Mouse (Mus musculus): ENCODE measurements around the gene Rabep1.
"Not testable (repeated sequence)": the region's sequence is repeated elsewhere in the genome, so short reads cannot be mapped to it uniquely, and the experiment has no call there.

The Rabep1 gene

GRCm38 (mm10) chr11:70890643-70891042 is 46.1 kb downstream of the Rabep1 start:
- no peak for DNase-seq (ENCODE audit: low read depth in 2 of 2, low spot score in 2 of 2)

DNA sequence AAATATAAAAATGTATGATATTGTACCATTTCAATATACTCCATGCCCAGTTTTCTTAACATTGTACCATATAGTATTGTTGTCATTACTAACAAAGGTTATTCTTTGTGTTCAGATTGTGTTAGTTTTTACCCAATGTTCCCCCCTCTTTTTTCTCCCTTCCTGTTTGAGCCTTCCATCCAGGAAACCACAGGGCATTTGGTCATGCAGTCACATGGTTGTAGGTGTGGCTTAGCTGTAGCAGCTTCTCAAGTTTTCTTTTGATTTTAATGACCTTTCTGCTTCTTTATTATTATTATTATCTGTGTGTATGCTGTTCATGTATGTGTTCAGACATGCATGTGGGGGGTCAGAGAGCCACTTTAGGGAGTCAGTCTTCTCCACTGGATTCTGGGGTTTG is 47.0 kb downstream of the Rabep1 start:
- DNase-seq (ENCODE audit: low read depth in 2 of 2, low spot score in 2 of 2), result no peak

DNA sequence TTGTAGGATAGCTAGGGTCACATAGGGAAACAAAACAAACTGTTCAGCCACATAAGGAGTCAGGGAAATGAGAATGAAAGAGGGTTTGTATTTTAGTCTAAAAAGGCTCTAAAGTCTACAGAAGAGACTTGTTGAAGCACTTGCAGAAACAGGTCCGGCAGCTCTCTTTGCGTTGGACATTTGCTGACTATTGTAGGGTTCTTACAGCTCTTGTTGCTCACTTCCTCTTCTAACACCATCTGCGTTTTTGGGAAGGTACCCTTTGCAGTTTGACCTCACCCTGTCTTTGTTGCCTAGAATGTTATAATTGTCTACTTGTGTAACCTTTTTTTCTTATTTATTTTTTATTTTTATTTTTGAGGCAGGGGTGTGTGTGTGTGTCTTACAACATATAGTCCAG is 53.1 kb downstream of the Rabep1 start:
- no peak for DNase-seq (ENCODE audit: low read depth in 2 of 2, low spot score in 2 of 2)

- not testable (repeated sequence) for DNase-seq (ENCODE audit: low read depth in 2 of 2, low spot score in 2 of 2)
Observed at GRCm38 (mm10) chr11:70898182-70898581, 53.6 kb downstream of the Rabep1 start.

DNA sequence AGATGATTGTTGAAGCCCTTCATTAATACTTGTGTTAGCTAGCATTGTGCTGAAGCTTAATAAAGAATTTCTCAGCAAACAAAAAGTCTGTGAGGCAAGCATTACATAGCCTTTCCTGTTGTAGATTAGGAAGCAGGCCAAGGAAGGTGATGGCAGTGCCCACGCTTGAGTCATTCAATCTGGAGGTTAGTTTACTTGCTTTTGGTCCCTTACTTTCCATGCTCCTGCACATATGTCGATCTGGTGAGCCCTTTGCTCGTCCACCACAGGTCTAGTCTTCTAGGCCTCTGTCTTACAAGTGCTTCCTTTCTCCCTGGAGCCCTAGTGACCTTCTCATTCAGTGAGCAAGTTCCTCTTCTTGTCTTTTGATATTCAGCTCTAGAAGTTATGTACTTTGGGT is 62.1 kb downstream of the Rabep1 start:
- DNase-seq (ENCODE audit: low read depth in 2 of 2, low spot score in 2 of 2), result no peak

GRCm38 (mm10) chr11:70911323-70911722 is 66.7 kb downstream of the Rabep1 start:
- DNase-seq (ENCODE audit: low read depth in 2 of 2, low spot score in 2 of 2), result no peak

DNA sequence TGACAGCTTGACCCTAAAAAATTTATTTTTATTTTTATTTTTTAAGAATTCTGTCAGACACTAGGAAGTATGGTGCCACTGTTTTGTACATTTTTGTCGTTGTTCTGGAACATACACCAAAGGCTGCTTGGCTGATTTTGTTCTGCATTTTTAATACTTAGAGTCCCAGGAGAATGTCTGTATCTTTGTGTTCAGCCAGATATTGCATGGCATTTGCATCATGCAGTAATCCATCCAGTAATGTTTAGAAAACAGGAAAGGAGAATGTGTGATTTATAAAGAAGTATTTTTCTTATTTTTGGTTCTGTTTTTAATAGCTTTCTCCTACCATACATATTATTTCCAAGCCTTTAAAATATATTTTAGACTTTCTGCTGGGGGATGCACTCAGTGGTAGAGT is 67.3 kb downstream of the Rabep1 start:
- no peak for DNase-seq (ENCODE audit: low read depth in 2 of 2, low spot score in 2 of 2)

GRCm38 (mm10) chr11:70917896-70918295 is 73.3 kb downstream of the Rabep1 start:
- DNase-seq (ENCODE audit: low read depth in 2 of 2, low spot score in 2 of 2), result no peak

DNA sequence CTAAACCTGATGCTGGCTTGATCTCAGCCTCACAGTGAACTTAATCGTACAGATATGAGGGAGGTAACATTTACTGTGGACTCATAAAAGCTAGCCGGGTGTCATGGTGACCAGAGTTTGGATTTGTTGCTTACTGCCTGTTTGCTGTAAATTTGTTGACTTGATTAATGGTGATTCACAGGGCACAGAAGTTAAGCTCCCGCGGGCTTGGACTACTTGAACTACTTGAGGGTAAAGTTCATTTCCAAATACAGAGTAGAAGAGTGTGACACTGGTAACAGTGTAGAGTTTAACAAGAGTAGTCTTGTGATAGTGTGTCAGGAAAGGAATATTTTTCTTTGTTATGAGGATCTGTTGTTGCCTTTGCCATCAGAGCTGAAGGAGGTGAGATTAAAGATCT is 74.9 kb downstream of the Rabep1 start:
- DNase-seq (ENCODE audit: low read depth in 2 of 2, low spot score in 2 of 2), result no peak

DNA sequence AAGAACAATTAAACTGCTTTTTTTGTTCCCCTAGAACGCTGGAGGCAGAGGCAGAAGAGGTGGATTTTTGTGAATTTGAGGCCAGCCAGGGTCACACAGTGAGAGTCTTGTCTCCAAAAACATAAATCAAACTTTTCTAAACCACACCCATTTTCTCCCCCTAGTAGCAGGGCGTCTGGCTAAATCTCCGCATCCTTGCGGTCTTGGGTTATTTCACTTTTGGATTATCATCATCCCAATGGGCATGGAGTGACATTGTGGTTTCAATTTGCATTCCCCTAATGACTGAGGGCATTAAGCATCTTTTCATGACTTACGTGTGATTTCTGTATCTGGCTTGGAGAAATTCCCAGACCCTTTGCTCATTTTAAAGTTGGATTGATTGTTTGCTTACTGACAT is 86.9 kb downstream of the Rabep1 start:
- DNase-seq (ENCODE audit: low read depth in 2 of 2, low spot score in 2 of 2), result no peak

DNA sequence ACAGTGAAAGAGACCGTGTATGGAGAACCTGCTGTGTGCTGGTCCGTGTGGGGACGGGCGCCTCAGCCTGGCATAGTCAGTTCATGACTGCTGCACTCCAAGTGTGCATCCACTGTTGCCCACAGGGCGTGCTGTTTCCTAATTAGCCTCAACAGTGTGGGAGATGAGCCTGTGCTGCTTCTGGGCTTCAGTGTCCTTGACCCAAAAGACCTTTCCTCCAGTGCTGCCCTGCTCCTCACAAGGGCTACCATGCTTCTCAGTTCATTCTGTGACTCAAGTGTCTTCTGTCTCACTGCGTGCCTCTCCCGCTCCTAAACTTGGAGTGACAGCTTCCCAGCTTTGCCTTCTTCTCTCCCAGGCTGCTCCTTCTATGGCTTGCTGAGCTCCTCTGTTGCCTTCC is 90.7 kb downstream of the Rabep1 start:
- no peak for DNase-seq (ENCODE audit: low read depth in 2 of 2, low spot score in 2 of 2)

DNA sequence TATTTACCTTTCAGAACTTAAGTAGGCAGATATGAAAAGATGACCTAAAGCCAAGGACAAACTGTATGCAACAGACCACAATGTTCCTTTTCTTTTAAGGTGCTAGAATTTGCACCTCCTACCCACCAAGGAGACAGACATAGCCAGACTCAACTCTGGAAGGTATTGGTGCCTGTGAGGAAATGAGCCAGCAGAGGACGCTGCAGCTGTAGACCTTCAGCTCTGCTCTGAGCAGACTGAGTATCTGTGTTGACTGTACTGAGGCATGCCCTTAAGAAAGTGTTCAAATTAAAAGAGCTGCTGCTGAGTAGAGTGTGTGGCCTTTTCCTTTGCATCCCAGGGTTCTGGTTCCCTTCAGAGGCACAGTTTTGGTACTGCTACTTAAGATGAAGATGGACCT is 98.0 kb downstream of the Rabep1 start:
- no peak for DNase-seq (ENCODE audit: low read depth in 2 of 2, low spot score in 2 of 2)

DNA sequence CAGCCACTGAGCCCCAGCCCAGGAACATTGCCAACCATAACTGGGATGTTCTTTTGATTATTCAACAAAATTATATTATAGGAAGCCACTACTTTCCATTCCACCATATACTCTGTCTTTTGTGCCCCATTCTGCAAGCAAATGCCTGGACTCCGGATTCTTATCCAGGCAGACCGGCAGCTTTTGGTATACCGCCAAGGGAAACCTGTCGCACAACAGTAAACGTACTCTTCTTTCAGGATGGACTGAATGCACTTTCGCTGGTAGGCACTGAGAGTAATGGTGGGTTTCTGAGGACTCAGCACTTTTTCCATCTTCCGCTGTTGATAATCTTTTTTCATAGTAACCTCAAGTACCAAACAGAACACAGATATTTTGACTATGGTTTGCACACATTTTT is 99.1 kb downstream of the Rabep1 start:
- no peak for DNase-seq (ENCODE audit: low read depth in 2 of 2, low spot score in 2 of 2)

- no peak for DNase-seq (ENCODE audit: low read depth in 2 of 2, low spot score in 2 of 2)
Observed at GRCm38 (mm10) chr11:70944935-70945817, 100.6 kb downstream of the Rabep1 start.

- no peak for DNase-seq (ENCODE audit: low read depth in 2 of 2, low spot score in 2 of 2)
Observed at GRCm38 (mm10) chr11:70954711-70955110, 110.1 kb downstream of the Rabep1 start.

DNA sequence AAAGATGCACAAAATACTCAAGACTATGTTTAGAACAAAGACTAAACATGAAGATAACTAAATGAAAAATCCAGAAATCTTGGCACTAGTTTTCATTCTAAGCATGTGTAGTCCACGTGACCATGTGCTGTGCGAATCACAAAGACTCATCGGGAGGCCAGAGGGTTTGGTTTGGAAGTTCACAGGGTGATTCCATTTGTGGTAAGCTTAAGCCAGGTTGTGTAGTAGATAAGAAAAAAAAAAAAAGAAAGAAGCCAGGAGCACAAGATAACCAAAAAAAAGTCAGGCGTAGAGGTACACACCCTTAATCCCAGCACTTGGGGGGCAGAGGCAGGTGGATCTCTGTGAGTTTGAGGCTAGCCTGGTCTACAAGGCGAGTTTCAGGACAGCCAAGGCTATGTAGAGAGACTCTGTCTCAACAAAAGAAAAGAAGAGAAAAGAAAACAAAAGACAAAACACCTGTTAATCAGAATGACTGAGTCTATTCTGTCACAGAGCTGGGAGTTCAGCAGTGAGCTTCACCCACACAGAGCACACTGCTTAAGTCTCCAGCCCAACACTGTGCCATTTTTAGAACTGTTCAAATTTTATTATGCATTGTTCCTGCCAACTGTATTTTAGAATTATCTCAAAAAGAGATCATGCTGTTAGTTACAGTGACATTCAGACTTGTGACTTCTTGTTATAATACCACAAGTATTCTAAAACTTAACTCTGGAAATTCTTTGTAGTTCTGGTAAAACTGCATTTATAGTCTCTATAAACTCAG is 116.4 kb downstream of the Rabep1 start:
- DNase-seq (ENCODE audit: low read depth in 2 of 2, low spot score in 2 of 2), result no peak

- DNase-seq (ENCODE audit: low read depth in 2 of 2, low spot score in 2 of 2), result no peak
Observed at GRCm38 (mm10) chr11:70964222-70964907, 119.8 kb downstream of the Rabep1 start.

- DNase-seq (ENCODE audit: low read depth in 2 of 2, low spot score in 2 of 2), result no peak
Observed at GRCm38 (mm10) chr11:70969271-70969794, 124.8 kb downstream of the Rabep1 start.

DNA sequence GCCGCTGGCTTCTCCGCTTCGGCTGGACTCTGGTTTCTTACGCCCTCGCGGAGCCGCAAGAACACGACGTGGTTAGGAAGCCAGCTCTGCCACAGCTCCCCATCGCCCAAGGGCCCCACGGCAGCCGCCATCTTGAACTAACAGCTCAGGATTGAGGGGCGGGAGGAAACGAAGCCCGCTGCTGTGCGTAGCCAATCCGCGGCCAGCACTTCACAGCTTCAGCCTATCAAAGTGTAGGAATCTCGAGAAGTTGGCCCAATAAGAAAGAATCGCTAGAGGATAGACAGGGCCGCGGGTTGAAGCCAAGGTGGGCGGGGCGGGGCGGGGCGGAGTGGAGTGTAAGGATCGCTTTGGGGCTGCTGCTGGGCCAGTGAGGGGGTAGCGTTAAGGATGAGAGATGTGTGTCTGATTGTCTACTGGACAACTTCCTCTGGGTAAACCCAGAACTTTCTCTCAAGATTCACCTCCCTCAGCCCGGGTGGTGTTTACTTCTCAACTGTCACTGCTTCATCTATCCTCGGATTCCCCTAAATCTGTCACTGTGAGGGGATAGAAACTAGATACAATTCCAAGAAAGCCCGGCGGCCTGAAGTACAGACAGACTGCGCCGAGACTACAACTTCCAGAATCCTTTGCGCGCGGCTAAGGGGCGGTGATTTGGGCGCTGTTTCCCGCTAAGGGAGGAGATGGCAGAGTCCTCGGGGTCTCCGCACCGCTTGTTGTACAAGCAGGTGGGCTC is 125.4 kb downstream of the Rabep1 start, which contains the start of the genes Nup88 and Rpain:
Gene Nup88 (minus strand): TSS at position 153 of the 739 bp plus-strand sequence.
Gene Rpain (plus strand): TSS at position 393 of the 739 bp plus-strand sequence.
- peak; percentile 82 to 87 for DNase-seq (ENCODE audit: low read depth in 2 of 2, low spot score in 2 of 2)

Data from CD8-positive naive resting alpha-beta T cell, adult 2 months (primary cell).